Mouse (Mus musculus): Measurements from ENCODE around the gene Tdrd3. TPM values are rescaled to one million over a fixed set of nuclear protein-coding genes. Genes with fewer than 3 reads are reported as not detected.

Gene Tdrd3
- polyA plus RNA-seq, 1 experiment from 2014 or later, result 45.1 TPM

DNA sequence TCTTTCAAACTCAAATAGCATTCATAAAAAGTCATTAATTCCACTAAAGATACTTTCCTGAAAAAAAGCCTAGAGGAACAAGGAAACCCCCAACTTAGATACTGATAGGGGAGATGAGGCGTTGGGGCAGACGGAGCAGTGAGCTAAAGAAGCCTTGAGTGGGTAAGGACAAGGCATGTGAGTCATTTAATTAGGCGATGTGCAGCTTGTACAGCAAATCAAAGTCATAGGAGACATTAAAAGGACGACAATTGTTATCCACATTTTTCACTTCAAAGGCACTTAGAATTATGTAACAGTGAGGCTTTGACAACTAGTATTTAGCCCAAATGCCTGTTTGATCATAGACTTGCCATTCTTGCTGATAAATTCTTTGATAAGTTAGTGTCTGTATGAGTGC lies 100.9 kb downstream of the Tdrd3 start:
- Histone ChIP-seq H3K27me3 (ENCODE audit: control insufficient read depth, insufficient read depth, low read length) (no peaks in the 10 kb centered on the region), H3K4me2 (ENCODE audit: low read depth) (no peak overlapping the region), H3K27ac (ENCODE audit: low read depth, low read length) (no peak overlapping the region), H3K4me3 (ENCODE audit: low read depth, low read length) (no peak overlapping the region), H3K9me3 (ENCODE audit: control insufficient read depth, low read length) (no peaks in the 10 kb centered on the region), H3K36me3 (ENCODE audit: control insufficient read depth, insufficient read depth, low read length) (no peaks in the 10 kb centered on the region), H3K4me1 (ENCODE audit: control insufficient read depth, insufficient read depth, low read length) (no peaks in the 10 kb centered on the region), H3K9ac (ENCODE audit: low read length) (no peak overlapping the region)
- 90% methylated on average over 4 of the region's 4 CpGs for WGBS
- DNase-seq (ENCODE audit: low spot score) (no peak), ATAC-seq (ENCODE audit: insufficient read depth, low FRiP score, low TSS enrichment) (no peak)

GRCm38 (mm10) chr14:87531847-87532246 lies 115.4 kb downstream of the Tdrd3 start:
- ATAC-seq (ENCODE audit: insufficient read depth, low FRiP score, low TSS enrichment), result no peak
- H3K27me3 ChIP-seq (ENCODE audit: control insufficient read depth, insufficient read depth, low read length), result no peaks in the 10 kb centered on the region
- H3K4me2 ChIP-seq (ENCODE audit: low read depth), result no peak overlapping the region
- no peaks in the 10 kb centered on the region for H3K9me3 ChIP-seq (ENCODE audit: control insufficient read depth, low read length)
- no peak overlapping the region for H3K27ac ChIP-seq (ENCODE audit: low read depth, low read length)
- H3K9ac ChIP-seq (ENCODE audit: low read length), result no peak overlapping the region
- H3K4me3 ChIP-seq (ENCODE audit: low read depth, low read length), result no peak overlapping the region
- H3K36me3 ChIP-seq (ENCODE audit: control insufficient read depth, insufficient read depth, low read length), result no peaks in the 10 kb centered on the region
- WGBS, result 91% methylated on average over 8 of the region's 8 CpGs
- H3K4me1 ChIP-seq (ENCODE audit: control insufficient read depth, insufficient read depth, low read length), result no peaks in the 10 kb centered on the region
- DNase-seq (ENCODE audit: low spot score), result no peak

DNA sequence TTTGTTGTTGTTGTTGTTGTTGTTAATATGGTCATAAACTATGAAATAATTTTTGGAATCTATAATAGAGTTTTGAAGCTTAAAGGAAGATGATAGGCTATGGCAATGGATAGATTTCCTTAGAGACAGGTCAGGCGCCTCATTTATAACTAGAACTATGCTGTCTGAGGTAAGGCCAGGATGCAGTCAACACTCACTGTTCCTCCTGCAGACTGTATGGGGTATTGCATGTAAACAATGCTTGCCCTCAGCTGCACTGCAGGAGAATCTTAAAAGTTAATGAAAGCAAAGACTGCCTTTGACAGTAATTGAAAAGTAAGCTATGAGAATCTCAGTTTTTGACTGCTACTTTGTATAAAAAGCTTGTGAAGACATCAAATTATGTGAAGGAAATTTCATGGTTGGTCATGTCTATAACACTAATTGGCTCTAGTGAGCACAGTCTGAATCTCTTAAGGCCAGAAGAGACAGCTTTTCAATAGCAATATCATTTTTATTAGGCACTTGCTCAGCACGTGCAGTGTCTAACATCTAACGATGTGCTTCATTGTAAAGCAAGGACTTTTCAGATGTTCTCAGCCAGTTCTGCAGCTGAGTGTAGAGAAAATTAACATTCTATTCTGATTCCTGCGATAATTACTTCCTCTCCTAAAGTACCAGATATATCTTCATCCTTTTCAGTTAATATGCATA lies 120.8 kb downstream of the Tdrd3 start:
- no peaks in the 10 kb centered on the region for H3K4me1 ChIP-seq (ENCODE audit: control insufficient read depth, insufficient read depth, low read length)
- H3K27me3 ChIP-seq (ENCODE audit: control insufficient read depth, insufficient read depth, low read length), result no peaks in the 10 kb centered on the region
- ATAC-seq (ENCODE audit: insufficient read depth, low FRiP score, low TSS enrichment) (no peak), DNase-seq (ENCODE audit: low spot score) (no peak)
- H3K9me3 ChIP-seq (ENCODE audit: control insufficient read depth, low read length), result no peaks in the 10 kb centered on the region
- no peak overlapping the region for H3K4me2 ChIP-seq (ENCODE audit: low read depth)
- H3K4me3 ChIP-seq (ENCODE audit: low read depth, low read length), result no peak overlapping the region
- H3K27ac ChIP-seq (ENCODE audit: low read depth, low read length), result no peak overlapping the region
- H3K9ac ChIP-seq (ENCODE audit: low read length), result no peak overlapping the region
- no peaks in the 10 kb centered on the region for H3K36me3 ChIP-seq (ENCODE audit: control insufficient read depth, insufficient read depth, low read length)
- 87% methylated on average over 4 of the region's 4 CpGs for WGBS

- Histone ChIP-seq H3K27ac (ENCODE audit: low read depth, low read length) (no peak overlapping the region), H3K27me3 (ENCODE audit: control insufficient read depth, insufficient read depth, low read length) (no peaks in the 10 kb centered on the region), H3K4me1 (ENCODE audit: control insufficient read depth, insufficient read depth, low read length) (no peaks in the 10 kb centered on the region), H3K4me2 (ENCODE audit: low read depth) (no peak overlapping the region), H3K9ac (ENCODE audit: low read length) (no peak overlapping the region), H3K36me3 (ENCODE audit: control insufficient read depth, insufficient read depth, low read length) (peaks cover 2% of the 10 kb centered on the region; the same call in 1 of the 2 replicates), H3K9me3 (ENCODE audit: control insufficient read depth, low read length) (no peaks in the 10 kb centered on the region), H3K4me3 (ENCODE audit: low read depth, low read length) (no peak overlapping the region)
- ATAC-seq (ENCODE audit: insufficient read depth, low FRiP score, low TSS enrichment), result no peak
- no peak for DNase-seq (ENCODE audit: low spot score)
- WGBS, result 91% methylated on average over 6 of the region's 6 CpGs
Measured at GRCm38 (mm10) chr14:87549986-87550385, 133.5 kb downstream of the Tdrd3 start.

- no peaks in the 10 kb centered on the region for H3K4me1 ChIP-seq (ENCODE audit: control insufficient read depth, insufficient read depth, low read length)
- 68% methylated on average over 3 of the region's 3 CpGs for WGBS
- H3K36me3 ChIP-seq (ENCODE audit: control insufficient read depth, insufficient read depth, low read length), result no peaks in the 10 kb centered on the region; the same call in 1 of the 2 replicates
- ATAC-seq (ENCODE audit: insufficient read depth, low FRiP score, low TSS enrichment) (no peak), DNase-seq (ENCODE audit: low spot score) (no peak)
- H3K4me2 ChIP-seq (ENCODE audit: low read depth), result no peak overlapping the region
- no peak overlapping the region for H3K9ac ChIP-seq (ENCODE audit: low read length)
- no peak overlapping the region for H3K27ac ChIP-seq (ENCODE audit: low read depth, low read length)
- no peaks in the 10 kb centered on the region for H3K27me3 ChIP-seq (ENCODE audit: control insufficient read depth, insufficient read depth, low read length)
- H3K9me3 ChIP-seq (ENCODE audit: control insufficient read depth, low read length), result no peaks in the 10 kb centered on the region
- no peak overlapping the region for H3K4me3 ChIP-seq (ENCODE audit: low read depth, low read length)
Measured at GRCm38 (mm10) chr14:87552211-87552610, 135.8 kb downstream of the Tdrd3 start.

DNA sequence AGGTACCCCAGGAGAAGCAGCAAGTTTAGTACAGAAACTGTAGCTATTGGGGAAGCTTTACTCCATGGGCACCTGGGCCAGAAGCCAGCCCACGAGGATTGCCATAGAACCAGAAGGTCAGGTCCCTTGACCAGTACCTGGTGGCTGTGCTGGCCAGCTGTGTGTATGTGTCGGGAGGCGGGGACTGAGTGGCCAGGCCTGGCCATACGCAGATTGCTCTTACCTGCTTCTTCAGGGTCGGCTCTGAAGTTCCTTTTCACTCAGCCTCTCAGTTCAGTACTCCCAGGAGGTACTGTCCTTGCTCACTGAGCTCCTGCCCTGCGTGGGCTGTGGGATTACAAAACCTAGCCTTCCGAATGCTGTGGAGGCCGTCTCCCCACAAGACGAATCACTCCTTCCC lies 147.4 kb downstream of the Tdrd3 start:
- ATAC-seq (ENCODE audit: insufficient read depth, low FRiP score, low TSS enrichment) (no peak), DNase-seq (ENCODE audit: low spot score) (no peak)
- peaks cover 6% of the 10 kb centered on the region for H3K4me1 ChIP-seq (ENCODE audit: control insufficient read depth, insufficient read depth, low read length)
- H3K27ac ChIP-seq (ENCODE audit: low read depth, low read length), result no peak overlapping the region
- H3K4me3 ChIP-seq (ENCODE audit: low read depth, low read length), result no peak overlapping the region
- no peaks in the 10 kb centered on the region for H3K36me3 ChIP-seq (ENCODE audit: control insufficient read depth, insufficient read depth, low read length)
- no peak overlapping the region for H3K4me2 ChIP-seq (ENCODE audit: low read depth)
- H3K9me3 ChIP-seq (ENCODE audit: control insufficient read depth, low read length), result no peaks in the 10 kb centered on the region
- H3K27me3 ChIP-seq (ENCODE audit: control insufficient read depth, insufficient read depth, low read length), result no peaks in the 10 kb centered on the region
- H3K9ac ChIP-seq (ENCODE audit: low read length), result no peak overlapping the region
- 71% methylated on average over 9 of the region's 9 CpGs for WGBS

- Histone ChIP-seq H3K4me2 (ENCODE audit: low read depth) (no peak overlapping the region), H3K36me3 (ENCODE audit: control insufficient read depth, insufficient read depth, low read length) (no peaks in the 10 kb centered on the region), H3K27me3 (ENCODE audit: control insufficient read depth, insufficient read depth, low read length) (no peaks in the 10 kb centered on the region), H3K9me3 (ENCODE audit: control insufficient read depth, low read length) (no peaks in the 10 kb centered on the region), H3K27ac (ENCODE audit: low read depth, low read length) (no peak overlapping the region), H3K4me1 (ENCODE audit: control insufficient read depth, insufficient read depth, low read length) (peaks cover 6% of the 10 kb centered on the region), H3K9ac (ENCODE audit: low read length) (no peak overlapping the region), H3K4me3 (ENCODE audit: low read depth, low read length) (no peak overlapping the region)
- ATAC-seq (ENCODE audit: insufficient read depth, low FRiP score, low TSS enrichment) (no peak), DNase-seq (ENCODE audit: low spot score) (peak; percentile 42)
- WGBS, result 34% methylated on average over 7 of the region's 7 CpGs
Measured at GRCm38 (mm10) chr14:87566211-87566610, 149.8 kb downstream of the Tdrd3 start.

GRCm38 (mm10) chr14:87567034-87567461 lies 150.6 kb downstream of the Tdrd3 start:
- H3K9me3 ChIP-seq (ENCODE audit: control insufficient read depth, low read length), result no peaks in the 10 kb centered on the region
- peaks cover 6% of the 10 kb centered on the region for H3K4me1 ChIP-seq (ENCODE audit: control insufficient read depth, insufficient read depth, low read length)
- H3K4me3 ChIP-seq (ENCODE audit: low read depth, low read length), result no peak overlapping the region
- H3K9ac ChIP-seq (ENCODE audit: low read length), result no peak overlapping the region
- ATAC-seq (ENCODE audit: insufficient read depth, low FRiP score, low TSS enrichment) (0 out of 2 replicates have a peak, but pooled peaks have one; percentile 33), DNase-seq (ENCODE audit: low spot score) (no peak)
- no peaks in the 10 kb centered on the region for H3K27me3 ChIP-seq (ENCODE audit: control insufficient read depth, insufficient read depth, low read length)
- no peak overlapping the region for H3K4me2 ChIP-seq (ENCODE audit: low read depth)
- H3K27ac ChIP-seq (ENCODE audit: low read depth, low read length), result no peak overlapping the region
- H3K36me3 ChIP-seq (ENCODE audit: control insufficient read depth, insufficient read depth, low read length), result no peaks in the 10 kb centered on the region
- 32% methylated on average over 3 of the region's 3 CpGs for WGBS

Measured in neural tube, embryonic 11.5 days (tissue).